Mouse (Mus musculus): ENCODE measurements around the gene Ift22.

GRCm38 (mm10) chr5:136936750-136937149, 28.8 kb downstream of the Ift22 start:
- no peak for TF ChIP-seq CTCF (IDR thresholded peaks at IDR 0.05; ENCODE audit: control insufficient read depth, insufficient read depth, insufficient replicate concordance, low read depth, low read length)
- no peak for TF ChIP-seq POLR2A (IDR thresholded peaks at IDR 0.05; ENCODE audit: control insufficient read depth, low read depth, low read length)
